Mouse (Mus musculus) MN1 (cell line): ENCODE data around the gene Dgke.

Experiments
- DNase-seq: peaks from one replicate; pipeline ENCODE4 v3.0.0-alpha.2; 2016; ENCODE audit warnings: low spot score

The Dgke gene

DNA sequence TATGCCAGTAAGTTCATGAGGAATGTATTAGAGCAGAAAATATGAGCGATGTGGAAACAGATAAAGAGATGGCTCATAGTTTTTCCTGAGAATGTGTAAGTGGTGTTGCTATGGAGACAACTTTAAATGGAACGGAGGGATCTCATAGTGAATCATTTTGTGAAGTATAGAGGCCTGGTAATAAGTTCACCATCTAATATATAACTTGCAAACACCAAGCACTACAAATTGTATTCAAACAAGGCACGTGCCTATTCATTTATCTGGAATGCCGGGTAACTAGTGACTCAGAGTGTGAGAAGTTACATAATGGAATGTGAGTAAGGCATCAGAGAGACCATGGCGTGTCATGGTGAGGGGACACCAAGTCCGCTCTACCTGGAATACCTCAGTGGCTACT is 28.2 kb downstream of the Dgke start:
- DNase-seq = no peak

GRCm38 (mm10) chr11:89035552-89035951 is 31.1 kb downstream of the Dgke start:
- no peak for DNase-seq

DNA sequence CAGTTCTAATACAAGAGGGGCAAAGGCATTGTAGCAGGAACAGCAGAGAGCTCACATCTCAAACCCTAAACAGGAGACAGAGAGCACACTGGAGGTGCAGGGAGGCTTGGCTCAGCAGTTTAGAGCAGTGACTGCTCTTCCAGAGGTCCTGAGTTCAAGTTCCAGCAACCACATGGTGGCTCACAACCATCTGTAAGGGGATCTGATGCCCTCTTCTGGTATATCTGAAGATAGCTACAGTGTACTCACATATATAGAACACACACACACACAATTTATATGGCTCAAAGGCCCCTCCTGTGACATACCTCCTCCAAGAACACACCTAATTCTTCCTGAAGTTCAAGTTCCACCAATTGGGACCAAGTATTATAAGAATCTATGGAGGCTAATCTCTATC is 32.1 kb downstream of the Dgke start:
- DNase-seq = no peak

- no peak for DNase-seq
Measured at GRCm38 (mm10) chr11:89031189-89031588, 35.5 kb downstream of the Dgke start.

DNA sequence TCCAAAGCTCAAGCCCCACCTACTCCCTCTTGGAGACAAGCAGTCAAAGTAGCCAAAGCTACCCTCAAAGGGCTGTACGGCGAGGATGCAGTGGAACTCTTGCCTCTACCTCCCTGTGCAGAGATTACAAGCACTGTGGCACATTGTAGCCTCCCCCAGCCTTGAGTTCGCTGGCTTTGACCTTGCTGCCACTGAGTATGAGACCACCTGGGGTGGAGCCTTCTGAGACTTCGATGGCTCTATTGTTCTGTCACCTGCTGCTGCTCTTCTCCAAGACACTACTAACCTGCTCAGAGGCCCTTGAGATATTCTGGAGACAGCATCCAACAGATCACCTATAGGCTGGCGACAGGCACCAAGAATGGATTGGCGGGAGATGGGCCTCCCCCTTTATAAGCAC is 36.1 kb downstream of the Dgke start:
- DNase-seq = no peak

GRCm38 (mm10) chr11:89028871-89029405 is 37.7 kb downstream of the Dgke start:
- DNase-seq = no peak

GRCm38 (mm10) chr11:89027955-89028361 is 38.7 kb downstream of the Dgke start:
- DNase-seq = no peak

DNA sequence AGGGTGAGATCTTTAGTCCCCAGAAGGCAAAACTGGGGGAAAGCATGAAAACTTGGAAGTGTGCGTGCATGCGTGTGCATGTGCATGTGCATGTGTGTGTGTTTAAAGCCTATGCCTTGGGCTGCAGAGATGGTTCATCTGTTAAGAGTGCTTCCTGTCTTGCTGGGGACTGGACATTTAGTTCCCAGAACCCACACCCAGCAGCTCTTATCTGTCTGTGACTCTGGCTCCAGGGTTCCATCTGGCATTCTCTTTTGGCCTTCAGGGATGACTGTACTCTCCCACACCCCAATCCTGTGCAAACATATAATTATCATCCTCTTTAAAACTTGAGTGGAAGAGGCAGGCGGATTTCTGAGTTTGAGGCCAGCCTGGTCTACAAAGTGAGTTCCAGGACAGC is 40.5 kb downstream of the Dgke start:
- DNase-seq = no peak

DNA sequence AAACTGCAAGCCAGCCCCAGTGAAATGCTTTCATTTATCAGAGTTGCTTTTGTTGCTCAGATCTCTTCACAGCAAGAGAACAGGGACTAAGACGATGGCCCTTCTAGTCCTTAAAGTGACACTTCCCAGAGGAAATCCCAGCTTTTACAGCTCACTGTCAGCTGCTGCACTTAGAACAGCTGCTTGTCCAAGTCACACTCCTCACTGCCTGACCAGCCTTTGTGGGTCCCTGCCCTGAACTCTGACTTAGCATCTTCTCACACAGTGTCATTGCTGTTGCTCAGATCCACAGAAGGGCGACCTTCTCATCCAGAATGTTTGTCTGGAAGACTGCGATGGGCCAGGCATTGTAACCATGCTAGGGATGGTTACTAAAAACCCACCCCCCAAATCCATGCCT is 41.0 kb downstream of the Dgke start:
- no peak for DNase-seq

DNA sequence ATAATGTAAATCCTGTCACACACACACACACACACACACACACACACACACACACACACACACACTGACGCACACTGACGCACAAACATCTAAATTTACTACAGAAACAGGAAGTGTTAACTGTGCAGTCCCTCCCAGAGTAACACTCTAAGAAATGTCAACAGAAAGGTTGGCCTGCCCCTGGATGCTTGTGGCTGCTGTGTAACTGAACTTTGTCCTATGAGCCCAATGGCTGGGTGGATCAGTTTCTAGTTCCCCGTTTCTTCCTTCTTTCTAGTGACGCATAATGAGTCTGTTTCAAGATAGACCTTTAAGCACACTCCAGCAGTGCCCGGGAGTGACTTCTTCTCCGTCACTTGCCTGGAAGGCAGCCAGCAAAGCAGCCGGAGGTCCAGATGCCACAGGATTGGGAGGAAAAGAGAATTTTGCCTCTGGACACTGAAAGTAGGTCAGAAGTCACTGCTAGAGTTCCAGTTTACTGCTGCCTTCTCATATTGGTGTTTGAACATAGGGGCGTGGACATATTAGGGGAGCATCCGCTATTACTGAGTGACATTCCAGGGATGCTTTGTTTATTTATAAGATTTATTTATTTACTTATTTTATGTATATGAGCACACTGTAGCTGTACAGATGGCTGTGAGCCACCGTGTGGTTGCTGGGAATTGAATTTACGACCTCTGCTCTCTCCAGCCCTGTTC is 42.3 kb downstream of the Dgke start:
- DNase-seq = peak; percentile 88

- no peak for DNase-seq
Measured at GRCm38 (mm10) chr11:89023477-89023876, 43.2 kb downstream of the Dgke start.

GRCm38 (mm10) chr11:89022120-89022731 is 44.4 kb downstream of the Dgke start:
- DNase-seq = no peak

DNA sequence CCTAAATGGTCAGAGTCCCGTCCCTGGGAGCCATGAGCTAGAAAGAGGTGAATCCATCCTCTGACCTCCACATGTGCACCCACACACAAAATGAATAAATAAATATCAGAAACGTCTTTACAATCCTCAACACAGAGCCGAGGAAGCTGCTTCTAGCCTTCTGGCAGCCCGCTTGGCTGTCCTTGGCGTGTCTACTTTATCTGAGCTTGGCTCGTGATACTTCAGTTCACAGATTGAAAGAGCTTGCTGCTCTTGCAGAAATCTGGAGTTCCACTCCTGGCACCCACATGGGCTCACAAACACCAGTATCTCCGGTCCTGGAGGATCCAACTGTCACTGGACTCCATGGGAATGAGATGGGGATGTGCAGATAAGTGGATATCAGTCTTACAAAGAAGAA is 45.0 kb downstream of the Dgke start:
- DNase-seq = no peak

DNA sequence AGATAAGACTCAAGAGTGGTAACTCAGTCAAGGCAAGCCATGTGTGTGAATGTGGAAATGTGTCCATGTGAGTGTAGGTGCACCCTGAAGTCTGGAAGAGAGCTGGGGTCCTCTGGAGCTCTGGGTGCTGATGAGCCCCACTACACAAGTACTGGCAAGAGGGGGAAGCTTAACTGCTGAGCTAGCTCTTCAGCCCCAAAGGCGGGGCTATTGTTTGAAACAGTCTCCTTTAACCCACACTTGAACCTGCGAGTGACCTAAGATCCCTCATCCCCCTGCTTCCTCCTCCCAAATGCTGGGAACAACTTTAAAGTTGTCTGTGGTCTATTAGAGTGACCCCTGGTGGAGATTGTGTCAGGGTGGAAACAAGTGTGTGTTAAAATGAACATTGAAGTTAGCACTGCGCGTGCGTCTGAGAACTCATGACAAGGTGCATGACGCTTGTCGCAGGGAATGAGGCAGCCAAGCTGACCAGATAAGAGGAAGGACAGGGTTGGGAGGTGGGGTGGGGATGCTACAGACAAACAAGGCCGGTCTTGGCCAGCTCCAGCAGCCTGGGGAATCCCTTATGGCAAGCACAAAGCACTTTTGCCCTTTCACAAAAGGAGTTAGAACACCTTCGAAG is 45.9 kb downstream of the Dgke start:
- DNase-seq = no peak

- DNase-seq = no peak
Measured at GRCm38 (mm10) chr11:89017514-89018182, 49.0 kb downstream of the Dgke start.

- no peak for DNase-seq
Measured at GRCm38 (mm10) chr11:89012241-89012640, 54.4 kb downstream of the Dgke start.

GRCm38 (mm10) chr11:89009496-89009895 is 57.2 kb downstream of the Dgke start:
- DNase-seq = peak; percentile 22

DNA sequence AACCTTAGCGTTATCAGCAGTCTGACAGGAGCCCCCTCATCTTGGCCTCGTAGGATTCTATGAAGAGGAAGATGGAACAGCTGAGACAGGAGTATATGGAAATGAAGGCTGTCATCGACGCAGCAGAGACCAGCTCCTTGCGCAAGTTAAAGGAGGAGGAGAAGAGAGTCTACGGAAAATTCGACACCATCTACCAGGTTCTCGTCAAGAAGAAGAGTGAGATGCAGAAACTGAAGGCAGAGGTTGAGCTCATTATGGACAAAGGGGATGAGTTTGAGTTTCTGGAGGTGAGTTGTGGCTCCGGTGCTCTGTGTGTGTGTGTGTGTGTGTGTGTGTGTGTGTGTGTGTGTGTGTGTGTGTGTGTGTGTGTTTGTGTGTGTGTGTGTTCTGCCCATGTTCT is 57.6 kb downstream of the Dgke start:
- DNase-seq = no peak

DNA sequence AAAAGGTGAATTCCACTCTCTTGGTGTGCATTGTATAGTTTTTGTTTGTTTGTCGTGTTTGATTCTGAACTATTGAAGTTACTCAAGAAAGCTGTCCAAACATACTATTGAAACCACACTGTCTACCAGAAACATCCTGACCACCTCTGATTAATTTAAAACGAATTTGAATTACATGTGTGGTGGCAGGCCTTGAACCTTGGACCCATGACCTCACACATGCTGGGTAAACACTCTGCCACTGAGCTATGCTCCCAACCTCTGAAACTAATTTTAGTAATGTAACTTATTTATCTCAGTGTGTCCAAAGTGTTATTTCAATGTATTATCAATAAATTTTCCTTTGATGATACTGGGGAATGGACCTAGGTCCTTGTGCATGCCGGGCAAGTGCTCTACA is 59.1 kb downstream of the Dgke start:
- no peak for DNase-seq

DNA sequence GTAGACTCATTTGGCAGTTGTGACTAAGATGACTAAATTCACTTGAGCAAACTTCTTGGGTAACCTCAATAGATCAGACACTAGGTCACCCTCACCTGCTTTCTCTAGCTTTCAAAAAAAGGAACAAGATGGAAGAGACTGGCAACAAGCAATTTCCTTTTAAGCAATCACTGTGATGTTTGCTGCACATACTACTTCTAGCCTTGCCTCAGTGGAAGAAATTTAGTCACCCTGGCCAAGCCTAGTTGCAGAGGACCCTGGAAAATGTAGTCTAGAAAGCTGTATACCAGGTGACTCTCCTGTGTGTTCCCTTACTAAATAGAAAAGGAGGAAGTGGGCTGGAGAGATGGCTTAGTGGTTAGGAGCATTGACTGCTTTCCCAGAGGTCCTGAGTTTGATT is 60.2 kb downstream of the Dgke start:
- no peak for DNase-seq

- no peak for DNase-seq
Measured at GRCm38 (mm10) chr11:89005473-89005872, 61.2 kb downstream of the Dgke start.

GRCm38 (mm10) chr11:89003726-89004125 is 62.9 kb downstream of the Dgke start:
- no peak for DNase-seq

DNA sequence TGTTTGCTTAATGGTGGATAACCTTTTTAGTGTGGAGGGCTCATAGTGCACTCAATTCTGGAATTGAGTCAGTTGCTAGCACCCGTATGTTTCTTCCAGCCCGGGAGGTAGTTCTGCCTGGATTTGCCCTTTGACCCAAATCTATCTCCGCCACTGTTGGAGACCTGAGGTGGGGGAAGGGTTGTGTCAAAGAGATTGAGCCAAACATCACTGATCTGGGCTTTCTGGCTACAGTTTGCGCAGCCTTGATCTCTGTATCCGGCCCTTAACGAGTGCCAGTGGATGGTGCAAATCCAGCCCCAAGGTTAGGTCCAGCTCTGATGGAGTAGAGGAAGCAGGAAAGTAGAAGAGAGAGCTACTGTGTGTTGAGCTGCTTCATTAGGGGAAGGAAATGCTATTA is 63.6 kb downstream of the Dgke start:
- DNase-seq = no peak
